Mouse (Mus musculus) erythroblast, embryonic 14.5 days (primary cell): Measurements from ENCODE around the gene Hspa12b. TPM values are rescaled to one million over a fixed set of nuclear protein-coding genes. Genes with fewer than 3 reads are reported as not detected.

ENCODE experiments used
- H3K27me3 ChIP-seq: 2 replicates; pipeline ENCODE4 v1.6.1; 2012; ENCODE audit warnings: inconsistent platforms; ENCODE audit not compliant: control insufficient read depth
- H3K36me3 ChIP-seq: 2 replicates; pipeline ENCODE4 v1.6.1; 2012; ENCODE audit warnings: mild to moderate bottlenecking, inconsistent platforms; ENCODE audit not compliant: control insufficient read depth
- H3K4me1 ChIP-seq: 2 replicates; pipeline ENCODE4 v1.6.1; 2012; ENCODE audit warnings: inconsistent platforms; ENCODE audit not compliant: control insufficient read depth
- H3K4me3 ChIP-seq: replicated peaks from 2 replicates; pipeline ENCODE3; 2012; ENCODE audit warnings: moderate library complexity, mild to moderate bottlenecking, inconsistent platforms
- H3K9me3 ChIP-seq: 2 replicates; pipeline ENCODE4 v1.6.1; 2012; ENCODE audit warnings: low read length, inconsistent platforms, mixed read lengths; ENCODE audit not compliant: control insufficient read depth
- GATA1 ChIP-seq: IDR thresholded peaks from 2 replicates; pipeline ENCODE4 v1.6.1; 2012; ENCODE audit warnings: low read length, inconsistent platforms, mixed read lengths
- TAL1 ChIP-seq: IDR thresholded peaks from 3 replicates; pipeline ENCODE4 v1.6.1; 2012; ENCODE audit warnings: low read length, inconsistent platforms, mixed read lengths
- polyA plus RNA-seq: library from polyadenylated mRNA; stranded (reverse); fragments of >175 nt; gene quantifications from 2 replicates; pipeline ENCODE4 v1.2.3, GENCODE M21; 2012

Hspa12b gene
- polyA plus RNA-seq, 1 experiment, result 0.20 TPM

GRCm38 (mm10) chr2:131125964-131126815, 890 bp upstream of the Hspa12b start:
- Histone ChIP-seq H3K9me3 (no peaks in the 10 kb centered on the region), H3K4me3 (no peak overlapping the region), H3K4me1 (peaks cover 69% of the 10 kb centered on the region), H3K27me3 (peaks cover 48% of the 10 kb centered on the region), H3K36me3 (no peaks in the 10 kb centered on the region; the same call in 1 of the 2 replicates)
- TF ChIP-seq GATA1, result no peak
- no peak for TF ChIP-seq TAL1

GRCm38 (mm10) chr2:131128211-131128610, 1.1 kb downstream of the Hspa12b start:
- Histone ChIP-seq H3K4me3 (peak overlapping the region; percentile 62), H3K36me3 (peaks cover 8% of the 10 kb centered on the region), H3K9me3 (no peaks in the 10 kb centered on the region), H3K4me1 (peaks cover 83% of the 10 kb centered on the region), H3K27me3 (peaks cover 38% of the 10 kb centered on the region)
- TF ChIP-seq TAL1 (no peak), GATA1 (no peak)

GRCm38 (mm10) chr2:131128636-131129157, 1.6 kb downstream of the Hspa12b start:
- no peaks in the 10 kb centered on the region for H3K9me3 ChIP-seq
- peaks cover 87% of the 10 kb centered on the region for H3K4me1 ChIP-seq
- H3K4me3 ChIP-seq, result no peak overlapping the region
- peaks cover 8% of the 10 kb centered on the region for H3K36me3 ChIP-seq
- peaks cover 34% of the 10 kb centered on the region for H3K27me3 ChIP-seq
- TF ChIP-seq TAL1, result no peak
- TF ChIP-seq GATA1, result no peak

- H3K27me3 ChIP-seq, result peaks cover 24% of the 10 kb centered on the region
- H3K9me3 ChIP-seq, result no peaks in the 10 kb centered on the region
- H3K4me1 ChIP-seq, result peaks cover 92% of the 10 kb centered on the region
- 0 out of 2 replicates have a peak, but pooled peaks have one; percentile 25 for TF ChIP-seq GATA1
- peak; percentile 33; the same call in 1 of the 3 replicates for TF ChIP-seq TAL1
- H3K36me3 ChIP-seq, result peaks cover 19% of the 10 kb centered on the region
- H3K4me3 ChIP-seq, result peak overlapping the region; percentile 23
Measured at GRCm38 (mm10) chr2:131129836-131130235, 2.8 kb downstream of the Hspa12b start.

- Histone ChIP-seq H3K4me1 (peaks cover 92% of the 10 kb centered on the region), H3K27me3 (peaks cover 13% of the 10 kb centered on the region)
- TF ChIP-seq TAL1 (no peak), GATA1 (no peak)
Measured at GRCm38 (mm10) chr2:131130849-131131248, 3.8 kb downstream of the Hspa12b start.

GRCm38 (mm10) chr2:131132111-131132888, 5.2 kb downstream of the Hspa12b start:
- Histone ChIP-seq H3K9me3 (no peaks in the 10 kb centered on the region), H3K4me1 (peaks cover 92% of the 10 kb centered on the region), H3K27me3 (peaks cover 4% of the 10 kb centered on the region), H3K36me3 (peaks cover 31% of the 10 kb centered on the region), H3K4me3 (no peak overlapping the region)
- no peak for TF ChIP-seq TAL1
- no peak for TF ChIP-seq GATA1

More at GRCm38 (mm10) chr2:131130849-131131248, 3.8 kb downstream of the Hspa12b start:
- H3K4me3 ChIP-seq, result no peak overlapping the region
- H3K9me3 ChIP-seq, result no peaks in the 10 kb centered on the region
- peaks cover 25% of the 10 kb centered on the region for H3K36me3 ChIP-seq

- Histone ChIP-seq H3K27me3 (peaks cover 2% of the 10 kb centered on the region; the same call in 1 of the 2 replicates), H3K9me3 (no peaks in the 10 kb centered on the region), H3K4me1 (peaks cover 92% of the 10 kb centered on the region), H3K36me3 (peaks cover 38% of the 10 kb centered on the region), H3K4me3 (no peak within 1 kb of the TSS)
- TF ChIP-seq GATA1 (no peak), TAL1 (no peak)
Measured at GRCm38 (mm10) chr2:131132930-131133547, 6.0 kb downstream of the Hspa12b start, which contains the start of gene Gm11037. Gene Gm11037, plus strand, starts transcription at chr2:131133497.

GRCm38 (mm10) chr2:131134381-131134780, 7.3 kb downstream of the Hspa12b start:
- Histone ChIP-seq H3K27me3 (no peaks in the 10 kb centered on the region), H3K36me3 (peaks cover 50% of the 10 kb centered on the region), H3K4me3 (no peak overlapping the region), H3K4me1 (peaks cover 92% of the 10 kb centered on the region), H3K9me3 (no peaks in the 10 kb centered on the region)
- TF ChIP-seq TAL1 (no peak), GATA1 (no peak)
